Mouse (Mus musculus) MEL (cell line): Measurements from ENCODE around the gene Fxn. TPM values are rescaled to one million over a fixed set of nuclear protein-coding genes. Genes with fewer than 3 reads are reported as not detected.

ENCODE experiments used
- DNase-seq: peaks from one replicate; pipeline ENCODE4 v3.0.0; 2011; ENCODE audit warnings: low read depth, low spot score
- H3K27ac ChIP-seq: 2 replicates; pipeline ENCODE4 v1.5.1; 2012; ENCODE audit warnings: low read depth, mild to moderate bottlenecking, control low read depth, low read length, moderate library complexity; ENCODE audit not compliant: control insufficient read depth
- H3K27me3 ChIP-seq, 2 experiments: fragments of 150-350 bp in 1 of 2; sonication (generic) in 1 of 2; 2 replicates each; pipeline ENCODE4 v1.6.1; 2012; ENCODE audit warnings: low read length in 2 of 2, mild to moderate bottlenecking in 2 of 2, improper control_type of control experiment in 1 of 2, moderate library complexity in 1 of 2; ENCODE audit not compliant: insufficient read depth in 2 of 2, control insufficient read depth in 1 of 2
- H3K36me3 ChIP-seq, 2 experiments: 2 replicates each; pipeline ENCODE4 v1.6.1; 2012 to 2014; ENCODE audit warnings: low read length in 2 of 2, improper control_type of control experiment in 1 of 2, inconsistent platforms in 1 of 2, mild to moderate bottlenecking in 1 of 2; ENCODE audit not compliant: insufficient read depth in 2 of 2, control insufficient read depth in 1 of 2
- H3K4me1 ChIP-seq, 2 experiments: fragments of 150-350 bp in 1 of 2; sonication (generic) in 1 of 2; 2 replicates each; pipeline ENCODE4 v1.6.1; 2012; ENCODE audit warnings: low read length in 2 of 2, improper control_type of control experiment in 1 of 2, mild to moderate bottlenecking in 1 of 2; ENCODE audit not compliant: insufficient read depth in 2 of 2, control insufficient read depth in 1 of 2
- H3K4me3 ChIP-seq, 2 experiments: fragments of 150-350 bp in 1 of 2; sonication (generic) in 1 of 2; 2 replicates each; pipeline ENCODE4 v1.5.1; 2012; ENCODE audit warnings: low read depth in 2 of 2, low read length in 2 of 2, mild to moderate bottlenecking in 2 of 2, moderate library complexity in 2 of 2, control low read depth in 1 of 2, improper control_type of control experiment in 1 of 2; ENCODE audit not compliant: control insufficient read depth in 1 of 2, insufficient read depth in 1 of 2
- H3K79me2 ChIP-seq: 2 replicates; pipeline ENCODE4 v1.6.1; 2012; ENCODE audit warnings: mild to moderate bottlenecking, low read length, moderate library complexity; ENCODE audit not compliant: control insufficient read depth, poor library complexity, insufficient read depth
- H3K9ac ChIP-seq: 2 replicates; pipeline ENCODE4 v1.6.1; 2012; ENCODE audit warnings: low read depth, mild to moderate bottlenecking, control low read depth, low read length, moderate library complexity; ENCODE audit not compliant: control insufficient read depth, poor library complexity, severe bottlenecking
- H3K9me3 ChIP-seq: fragments of 150-350 bp; sonication (generic); replicated peaks from 2 replicates; pipeline ENCODE4 v1.6.1; 2012; ENCODE audit warnings: mild to moderate bottlenecking, low read length, improper control_type of control experiment, moderate library complexity; ENCODE audit not compliant: insufficient read depth
- CTCF ChIP-seq, 3 experiments: IDR thresholded peaks in 2 of 3; conservative IDR thresholded peaks in 1 of 3; 2 replicates each; pipeline ENCODE4 v1.5.1; 2011 to 2012; ENCODE audit warnings: low read length in 3 of 3, low read depth in 2 of 3, mild to moderate bottlenecking in 2 of 3, improper control_type of control experiment in 1 of 3, inconsistent platforms in 1 of 3, mixed read lengths in 1 of 3, moderate library complexity in 1 of 3; ENCODE audit not compliant: control insufficient read depth in 1 of 3, insufficient read depth in 1 of 3, poor library complexity in 1 of 3, severe bottlenecking in 1 of 3
- ELF1 ChIP-seq: IDR thresholded peaks from 2 replicates; pipeline ENCODE4 v1.6.1; 2014; ENCODE audit warnings: low read depth, mild to moderate bottlenecking, inconsistent platforms, low read length, improper control_type of control experiment, moderate library complexity
- EP300 ChIP-seq, 2 experiments: IDR thresholded peaks; 2 replicates each; pipeline ENCODE4 v1.6.1; 2011; ENCODE audit warnings: improper control_type of control experiment in 2 of 2, low read length in 2 of 2, low read depth in 1 of 2, mild to moderate bottlenecking in 1 of 2
- GABPA ChIP-seq: IDR thresholded peaks from 2 replicates; pipeline ENCODE4 v1.6.1; 2012; ENCODE audit warnings: low read depth, mild to moderate bottlenecking, inconsistent platforms, low read length, improper control_type of control experiment, moderate library complexity
- JUND ChIP-seq: IDR thresholded peaks from 2 replicates; pipeline ENCODE4 v1.6.1; 2011; ENCODE audit warnings: low read depth, mild to moderate bottlenecking, improper control_type of control experiment, low read length
- KAT2A ChIP-seq: conservative IDR thresholded peaks from 2 replicates; pipeline ENCODE4 v1.6.1; 2012; ENCODE audit warnings: low read depth, low read length, improper control_type of control experiment, inconsistent platforms
- MAZ ChIP-seq: IDR thresholded peaks from 2 replicates; pipeline ENCODE4 v1.6.1; 2012; ENCODE audit warnings: low read depth, mild to moderate bottlenecking, inconsistent platforms, low read length, improper control_type of control experiment
- MYC ChIP-seq: IDR thresholded peaks from 2 replicates; pipeline ENCODE4 v1.6.1; 2011; ENCODE audit warnings: low read depth, mild to moderate bottlenecking, low read length, improper control_type of control experiment, moderate library complexity
- NELFE ChIP-seq: IDR thresholded peaks from 2 replicates; pipeline ENCODE4 v1.6.1; 2011; ENCODE audit warnings: low read depth, low read length, improper control_type of control experiment
- POLR2AphosphoS2 ChIP-seq: IDR thresholded peaks from 2 replicates; pipeline ENCODE4 v1.6.1; 2011; ENCODE audit warnings: low read length, improper control_type of control experiment
- POLR2AphosphoS5 ChIP-seq: IDR thresholded peaks from 2 replicates; pipeline ENCODE4 v1.6.1; 2012; ENCODE audit warnings: low read depth, borderline replicate concordance, mild to moderate bottlenecking, inconsistent platforms, low read length, moderate library complexity, mixed read lengths
- SIN3A ChIP-seq: IDR thresholded peaks from 2 replicates; pipeline ENCODE4 v1.6.1; 2012; ENCODE audit warnings: low read length, improper control_type of control experiment, inconsistent platforms
- TAL1 ChIP-seq: IDR thresholded peaks from 2 replicates; pipeline ENCODE4 v1.6.1; 2012; ENCODE audit warnings: mild to moderate bottlenecking, inconsistent platforms, low read length, moderate library complexity, mixed read lengths
- TCF12 ChIP-seq: IDR thresholded peaks from 2 replicates; pipeline ENCODE4 v1.6.1; 2014; ENCODE audit warnings: low read depth, mild to moderate bottlenecking, inconsistent platforms, low read length, improper control_type of control experiment, moderate library complexity
- USF2 ChIP-seq, 2 experiments: IDR thresholded peaks; 2 replicates each; pipeline ENCODE4 v1.6.1; 2011 to 2012; ENCODE audit warnings: improper control_type of control experiment in 2 of 2, low read length in 2 of 2, borderline replicate concordance in 1 of 2, inconsistent platforms in 1 of 2, low read depth in 1 of 2, mild to moderate bottlenecking in 1 of 2; ENCODE audit not compliant: insufficient read depth in 1 of 2
- ZKSCAN1 ChIP-seq: IDR thresholded peaks from 2 replicates; pipeline ENCODE4 v1.6.1; 2012; ENCODE audit warnings: low read depth, mild to moderate bottlenecking, inconsistent platforms, low read length, improper control_type of control experiment, moderate library complexity
- polyA plus RNA-seq, 2 experiments: library from polyadenylated mRNA; stranded (reverse) in 1 of 2; unstranded in 1 of 2; fragments of >175 nt in 1 of 2; fragments of >200 nt in 1 of 2; gene quantifications; 2 replicates each; pipeline versions ENCODE4 v1.2.1 to v1.2.4; 2012; ENCODE audit warnings: low replicate concordance in 2 of 2, low read depth in 1 of 2; ENCODE audit not compliant: insufficient read length in 2 of 2, insufficient read depth in 1 of 2, missing spikeins in 1 of 2
- total RNA-seq: library from RNA; depleted of rRNA; stranded (reverse); fragments of 300-350 nt; gene quantifications from 2 replicates; pipeline ENCODE4 v1.2.3, GENCODE M21; 2012

The Fxn gene
- total and polyA plus RNA-seq, 3 experiments: 53.7 to 83.7 TPM; not detected in 1

- Histone ChIP-seq H3K27ac (no peak overlapping the region), H3K4me3 (no peak overlapping the region)
Measured at GRCm38 (mm10) chr19:24223851-24224251, 56.6 kb downstream of the Fxn start.

GRCm38 (mm10) chr19:24221455-24221854, 59.0 kb downstream of the Fxn start:
- no peaks in the 10 kb centered on the region for H3K27me3 ChIP-seq
- H3K4me3 ChIP-seq: no peak overlapping the region
- H3K36me3 ChIP-seq: no peaks in the 10 kb centered on the region
- H3K79me2 ChIP-seq: no peaks in the 10 kb centered on the region
- H3K9me3 ChIP-seq: no peaks in the 10 kb centered on the region
- no peak overlapping the region for H3K27ac ChIP-seq
- no peak overlapping the region for H3K9ac ChIP-seq
- no peaks in the 10 kb centered on the region for H3K4me1 ChIP-seq
- no peak for DNase-seq
- no peak for TF ChIP-seq TCF12
- TF ChIP-seq ZKSCAN1: no peak
- TF ChIP-seq JUND: no peak
- no peak for TF ChIP-seq ELF1
- no peak for TF ChIP-seq GABPA
- TF ChIP-seq EP300 (IDR thresholded peaks at IDR 0.05; ENCODE audit: low read depth in 1 of 2, low read length in 2 of 2): no peak
- TF ChIP-seq USF2 (IDR thresholded peaks at IDR 0.05; ENCODE audit: borderline replicate concordance in 1 of 2, insufficient read depth in 1 of 2, low read depth in 1 of 2, low read length in 2 of 2): no peak

More at GRCm38 (mm10) chr19:24223851-24224251, 56.6 kb downstream of the Fxn start:
- no peaks in the 10 kb centered on the region for H3K79me2 ChIP-seq
- no peak overlapping the region for H3K9ac ChIP-seq
- DNase-seq: no peak
- H3K36me3 ChIP-seq: no peaks in the 10 kb centered on the region
- no peaks in the 10 kb centered on the region for H3K27me3 ChIP-seq
- H3K9me3 ChIP-seq: no peaks in the 10 kb centered on the region
- H3K4me1 ChIP-seq: no peaks in the 10 kb centered on the region
- TF ChIP-seq KAT2A: no peak
- TF ChIP-seq POLR2AphosphoS2: no peak
- TF ChIP-seq ELF1: no peak
- no peak for TF ChIP-seq POLR2AphosphoS5
- no peak for TF ChIP-seq MYC
- TF ChIP-seq MAZ: no peak
- TF ChIP-seq NELFE: no peak
- no peak for TF ChIP-seq TAL1
- TF ChIP-seq SIN3A: no peak
- TF ChIP-seq GABPA: no peak
- TF ChIP-seq CTCF (IDR thresholded peaks at IDR 0.05 in 2 of 3, conservative IDR thresholded peaks at IDR 0.05 in 1 of 3; ENCODE audit: control insufficient read depth in 1 of 3, insufficient read depth in 1 of 3, low read depth in 2 of 3, low read length in 3 of 3, poor library complexity in 1 of 3, severe bottlenecking in 1 of 3): no peak
